In genomic region chr11:36309317-36309716, GRCm38 (mm10) we compare ENCODE assay signal across 24 mouse cellular contexts.
A peak's percentile ranks its signal among the peaks of the same experiment; 100 is the strongest.
DNase-seq lines count a peak whose midpoint lies in the region; ATAC-seq lines count a peak whose summit lies in the region.
"Had no signal": no experiment of that assay in that cellular context is flagged by ENCODE, and none has a peak within 500 bp of the region (broad histone marks: within the 10 kb centered on the region; RNA-seq: fewer than 3 reads in every experiment).

No protein-coding gene starts in this region.

- DNase-seq in heart, adult 11 months = peak; percentile 77
- DNase-seq in hindbrain, embryonic 10.5 days (ENCODE audit: low spot score) = no peak
- DNase-seq in midbrain, embryonic 11.5 days (ENCODE audit: low spot score, missing footprints) = peak; percentile 8
- DNase-seq: adrenal gland, adult 8-10 months; adrenal gland, postnatal 14 days; adrenal gland, postnatal 36 days; B cell, adult 2 months; cerebellum, adult 11-12 months; cerebellum, adult 2 months; cerebellum, adult 9-10 months; cerebellum, postnatal 10 days; cerebellum, postnatal 25 days had no signal

- H3K36me3 ChIP-seq in heart, embryonic 11.5 days (ENCODE audit: control insufficient read depth, insufficient read depth, low read length) = no peaks in the 10 kb centered on the region
- H3K36me3 ChIP-seq in hindbrain, embryonic 13.5 days = no peaks in the 10 kb centered on the region
- H3K36me3 ChIP-seq in hindbrain, embryonic 10.5 days = no peaks in the 10 kb centered on the region
- no peaks in the 10 kb centered on the region for H3K36me3 ChIP-seq in midbrain, embryonic 11.5 days (ENCODE audit: control insufficient read depth, insufficient read depth, low read length)
- no peaks in the 10 kb centered on the region for H3K36me3 ChIP-seq in midbrain, embryonic 15.5 days (replicated peaks)
- H3K36me3 ChIP-seq: embryonic facial prominence, embryonic 10.5 days; embryonic facial prominence, embryonic 12.5 days; forebrain, embryonic 15.5 days; G1E had no signal

- H3K27ac ChIP-seq in heart, embryonic 11.5 days (ENCODE audit: low read depth, low read length) = no peak overlapping the region
- H3K27ac ChIP-seq in hindbrain, embryonic 13.5 days = peak overlapping the region; percentile 48
- no peak overlapping the region for H3K27ac ChIP-seq in hindbrain, embryonic 10.5 days
- H3K27ac ChIP-seq in midbrain, embryonic 11.5 days (ENCODE audit: low read depth, low read length) = no peak overlapping the region
- no peak overlapping the region for H3K27ac ChIP-seq in midbrain, embryonic 15.5 days
- H3K27ac ChIP-seq: embryonic facial prominence, embryonic 10.5 days; embryonic facial prominence, embryonic 12.5 days; forebrain, embryonic 13.5 days; forebrain, embryonic 15.5 days had no signal

- WGBS in heart, embryonic 11.5 days (ENCODE audit: insufficient replicate concordance) = 48% methylated on average over 4 of the region's 4 CpGs
- WGBS in hindbrain, embryonic 13.5 days = 77% methylated on average over 4 of the region's 4 CpGs
- 74% methylated on average over 4 of the region's 4 CpGs for WGBS in hindbrain, embryonic 10.5 days
- 89% methylated on average over 4 of the region's 4 CpGs for WGBS in midbrain, embryonic 11.5 days
- 92% methylated on average over 4 of the region's 4 CpGs for WGBS in midbrain, embryonic 15.5 days

- no peak for ATAC-seq in heart, embryonic 11.5 days (replicated peaks; ENCODE audit: insufficient number of reproducible peaks, low FRiP score, low TSS enrichment)
- ATAC-seq in hindbrain, embryonic 13.5 days (ENCODE audit: low FRiP score) = no peak
- ATAC-seq in midbrain, embryonic 11.5 days (ENCODE audit: low FRiP score) = no peak
- ATAC-seq in midbrain, embryonic 15.5 days (replicated peaks) = no peak
- ATAC-seq: activated CD4-positive, CD25-positive, alpha-beta regulatory T cell, adult 4 months; CD4-positive, CD25-positive, alpha-beta regulatory T cell, adult 4 months; forebrain, embryonic 13.5 days; forebrain, embryonic 15.5 days; Patski had no signal

- H3K9me3 ChIP-seq in heart, embryonic 11.5 days (replicated peaks; ENCODE audit: control insufficient read depth, low read length) = no peaks in the 10 kb centered on the region
- H3K9me3 ChIP-seq in hindbrain, embryonic 13.5 days = no peaks in the 10 kb centered on the region
- H3K9me3 ChIP-seq in hindbrain, embryonic 10.5 days = no peaks in the 10 kb centered on the region
- H3K9me3 ChIP-seq in midbrain, embryonic 11.5 days (ENCODE audit: control insufficient read depth, low read length) = no peaks in the 10 kb centered on the region
- no peaks in the 10 kb centered on the region for H3K9me3 ChIP-seq in midbrain, embryonic 15.5 days
- H3K9me3 ChIP-seq: embryonic facial prominence, embryonic 10.5 days; embryonic facial prominence, embryonic 12.5 days; forebrain, embryonic 13.5 days; forebrain, embryonic 15.5 days had no signal

- no peak overlapping the region for H3K9ac ChIP-seq in heart, embryonic 11.5 days (ENCODE audit: low read depth, low read length)
- H3K9ac ChIP-seq in hindbrain, embryonic 13.5 days = no peak overlapping the region
- H3K9ac ChIP-seq in midbrain, embryonic 11.5 days (ENCODE audit: low read length) = no peak overlapping the region
- H3K9ac ChIP-seq in midbrain, embryonic 15.5 days = no peak overlapping the region
- H3K9ac ChIP-seq: embryonic facial prominence, embryonic 12.5 days; forebrain, embryonic 13.5 days; forebrain, embryonic 15.5 days had no signal

- H3K27me3 ChIP-seq in heart, embryonic 11.5 days (ENCODE audit: control insufficient read depth, insufficient read depth, low read length) = no peaks in the 10 kb centered on the region
- H3K27me3 ChIP-seq in hindbrain, embryonic 13.5 days = no peaks in the 10 kb centered on the region
- no peaks in the 10 kb centered on the region for H3K27me3 ChIP-seq in hindbrain, embryonic 10.5 days (ENCODE audit: insufficient read depth, poor library complexity, severe bottlenecking)
- no peaks in the 10 kb centered on the region for H3K27me3 ChIP-seq in midbrain, embryonic 11.5 days (ENCODE audit: control insufficient read depth, insufficient read depth, low read length)
- no peaks in the 10 kb centered on the region for H3K27me3 ChIP-seq in midbrain, embryonic 15.5 days (replicated peaks)
- H3K27me3 ChIP-seq: CH12.LX; embryonic facial prominence, embryonic 12.5 days; forebrain, embryonic 13.5 days; forebrain, embryonic 15.5 days had no signal

- no peak overlapping the region for H3K4me2 ChIP-seq in heart, embryonic 11.5 days
- H3K4me2 ChIP-seq in hindbrain, embryonic 13.5 days = no peak overlapping the region
- H3K4me2 ChIP-seq in midbrain, embryonic 11.5 days = no peak overlapping the region
- no peak overlapping the region for H3K4me2 ChIP-seq in midbrain, embryonic 15.5 days
- H3K4me2 ChIP-seq: embryonic facial prominence, embryonic 12.5 days; forebrain, embryonic 13.5 days; forebrain, embryonic 15.5 days had no signal

- H3K4me1 ChIP-seq in heart, embryonic 11.5 days (ENCODE audit: control insufficient read depth, insufficient read depth, low read length) = no peaks in the 10 kb centered on the region
- H3K4me1 ChIP-seq in hindbrain, embryonic 13.5 days (replicated peaks) = peaks cover 9% of the 10 kb centered on the region
- peaks cover 5% of the 10 kb centered on the region; the same call in 1 of the 2 replicates for H3K4me1 ChIP-seq in hindbrain, embryonic 10.5 days (replicated peaks)
- no peaks in the 10 kb centered on the region for H3K4me1 ChIP-seq in midbrain, embryonic 11.5 days (ENCODE audit: control insufficient read depth, insufficient read depth, low read length)
- H3K4me1 ChIP-seq in midbrain, embryonic 15.5 days = peaks cover 15% of the 10 kb centered on the region
- H3K4me1 ChIP-seq: embryonic facial prominence, embryonic 12.5 days had no signal

- no peak overlapping the region for H3K4me3 ChIP-seq in heart, embryonic 11.5 days (ENCODE audit: low read depth, low read length)
- no peak overlapping the region for H3K4me3 ChIP-seq in hindbrain, embryonic 13.5 days
- H3K4me3 ChIP-seq in hindbrain, embryonic 10.5 days = no peak overlapping the region
- no peak overlapping the region for H3K4me3 ChIP-seq in midbrain, embryonic 11.5 days (ENCODE audit: low read depth, low read length)
- no peak overlapping the region for H3K4me3 ChIP-seq in midbrain, embryonic 15.5 days
- H3K4me3 ChIP-seq: embryonic facial prominence, embryonic 10.5 days; embryonic facial prominence, embryonic 12.5 days; forebrain, embryonic 13.5 days; forebrain, embryonic 15.5 days had no signal
